Mouse (Mus musculus) megakaryocyte, embryonic 14.5 days (primary cell): ENCODE results near the gene Arid3b. TPM values are rescaled to one million over a fixed set of nuclear protein-coding genes. Genes with fewer than 3 reads are reported as not detected.

Experiments used
- H3K27me3 ChIP-seq: replicated peaks from 2 replicates; pipeline ENCODE3; 2012; ENCODE audit warnings: inconsistent platforms
- H3K36me3 ChIP-seq: replicated peaks from 2 replicates; pipeline ENCODE3; 2012; ENCODE audit warnings: low read length, inconsistent platforms, mixed read lengths
- H3K4me1 ChIP-seq: 2 replicates; pipeline ENCODE4 v1.6.1; 2012; ENCODE audit warnings: inconsistent platforms
- H3K4me3 ChIP-seq: replicated peaks from 2 replicates; pipeline ENCODE3; 2012; ENCODE audit warnings: moderate library complexity, mild to moderate bottlenecking, inconsistent platforms
- H3K9me3 ChIP-seq: 2 replicates; pipeline ENCODE4 v1.6.1; 2012; ENCODE audit warnings: inconsistent platforms
- FLI1 ChIP-seq: IDR thresholded peaks from 2 replicates; pipeline ENCODE4 v1.6.1; 2012; ENCODE audit warnings: low read length, inconsistent platforms, mixed read lengths
- GATA1 ChIP-seq: IDR thresholded peaks from 3 replicates; pipeline ENCODE4 v1.6.1; 2012; ENCODE audit warnings: mixed read lengths, low read length, inconsistent platforms, borderline replicate concordance
- polyA plus RNA-seq: library from polyadenylated mRNA; stranded (reverse); fragments of >175 nt; gene quantifications from 2 replicates; pipeline ENCODE4 v1.2.3, GENCODE M21; 2012; ENCODE audit warnings: low replicate concordance; ENCODE audit not compliant: insufficient read depth

Arid3b gene
- polyA plus RNA-seq, 1 experiment: 33.5 TPM

DNA sequence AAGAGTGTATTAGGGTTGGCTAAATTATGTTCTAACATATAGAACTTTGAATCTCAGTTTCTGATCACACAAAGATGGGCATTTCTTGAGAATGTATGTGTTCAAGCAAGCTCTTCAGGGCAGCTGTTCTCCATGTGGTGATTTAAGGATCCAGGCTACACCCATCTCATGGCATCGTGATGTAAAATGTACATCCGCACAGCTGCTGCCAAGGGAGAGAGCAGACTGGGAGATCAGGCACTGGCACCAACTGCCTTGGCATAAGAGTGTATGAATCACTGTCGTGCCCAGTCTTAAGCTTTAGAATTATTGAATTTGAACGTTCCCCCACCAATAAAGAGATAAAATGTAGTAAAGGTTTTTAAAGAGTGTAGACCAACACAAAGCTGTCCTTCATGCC is 30.6 kb upstream of the Arid3b start:
- Histone ChIP-seq H3K9me3 (no peaks in the 10 kb centered on the region), H3K36me3 (no peaks in the 10 kb centered on the region), H3K4me3 (no peak overlapping the region), H3K27me3 (peaks cover 8% of the 10 kb centered on the region), H3K4me1 (peaks cover 22% of the 10 kb centered on the region)
- TF ChIP-seq GATA1: no peak
- TF ChIP-seq FLI1: no peak

DNA sequence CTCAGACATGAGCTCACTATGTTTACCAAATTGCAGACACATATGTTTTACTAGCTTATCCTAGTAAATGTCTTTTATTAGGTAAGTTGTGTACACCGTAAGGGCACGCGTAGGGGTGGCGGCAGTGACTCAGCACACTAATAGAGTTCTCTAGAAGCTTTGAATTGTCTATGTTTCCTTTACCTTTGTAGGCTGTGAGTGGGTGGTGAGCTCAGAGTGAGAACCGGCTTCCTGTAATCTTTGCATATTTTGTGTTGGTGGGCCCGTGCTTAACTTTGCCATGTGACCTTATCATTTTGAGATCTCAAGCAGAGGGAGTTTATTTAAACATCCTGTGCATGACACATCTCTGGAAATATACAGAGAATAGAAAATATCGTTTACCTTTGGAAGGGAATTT is 29.9 kb upstream of the Arid3b start:
- no peak overlapping the region for H3K4me3 ChIP-seq
- H3K27me3 ChIP-seq: peaks cover 8% of the 10 kb centered on the region
- TF ChIP-seq FLI1: no peak
- no peak for TF ChIP-seq GATA1
- peaks cover 30% of the 10 kb centered on the region for H3K4me1 ChIP-seq
- H3K36me3 ChIP-seq: no peaks in the 10 kb centered on the region
- no peaks in the 10 kb centered on the region for H3K9me3 ChIP-seq

DNA sequence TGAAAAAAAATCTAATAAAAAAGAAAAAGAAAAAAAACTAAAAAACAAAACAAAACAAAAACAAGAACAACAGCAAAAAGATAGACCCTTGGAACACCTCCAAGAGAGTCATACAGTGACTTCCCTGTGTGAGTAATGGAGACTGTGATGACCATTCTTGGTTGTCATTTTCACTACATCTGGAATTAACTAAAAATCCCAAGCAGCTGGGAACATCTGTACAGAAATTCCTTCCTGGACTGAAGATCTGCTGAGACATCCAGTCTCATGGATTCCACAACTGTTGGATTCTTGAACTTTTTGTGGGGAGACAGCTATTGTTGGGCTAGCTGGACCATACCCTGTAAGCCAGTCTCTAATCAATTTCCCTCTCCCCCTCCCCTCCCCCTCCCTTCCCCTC is 27.7 kb upstream of the Arid3b start:
- no peak for TF ChIP-seq FLI1
- TF ChIP-seq GATA1: no peak
- no peaks in the 10 kb centered on the region for H3K36me3 ChIP-seq
- peaks cover 22% of the 10 kb centered on the region for H3K4me1 ChIP-seq
- peaks cover 3% of the 10 kb centered on the region for H3K27me3 ChIP-seq
- H3K4me3 ChIP-seq: no peak overlapping the region
- no peaks in the 10 kb centered on the region for H3K9me3 ChIP-seq

DNA sequence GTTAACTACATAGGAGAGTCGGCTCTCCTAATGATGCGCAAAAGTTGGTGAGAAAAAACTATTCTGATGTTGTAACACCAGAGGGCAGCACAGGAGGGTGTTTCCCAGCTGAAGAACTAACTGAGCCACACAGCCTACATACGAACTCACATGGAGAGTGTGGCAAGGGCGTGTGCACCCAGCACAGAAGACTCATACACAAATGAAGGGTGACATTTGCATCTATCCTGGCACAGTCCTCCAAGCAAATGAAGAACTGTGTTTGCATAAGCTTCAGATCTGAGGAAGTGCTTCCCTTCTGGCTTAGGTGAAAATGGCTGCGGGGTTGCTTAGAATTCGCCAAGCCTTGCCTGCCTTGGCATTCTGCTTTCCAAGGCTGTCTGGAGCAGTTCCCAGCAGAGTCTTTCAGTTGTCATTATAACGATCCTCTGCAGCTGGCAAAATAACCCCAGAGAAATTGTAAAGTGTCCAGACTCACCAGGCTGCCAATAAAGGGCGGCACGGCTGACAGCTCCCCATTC is 25.4 kb upstream of the Arid3b start:
- H3K27me3 ChIP-seq: no peaks in the 10 kb centered on the region
- TF ChIP-seq GATA1 (no peak), FLI1 (no peak)
- no peaks in the 10 kb centered on the region for H3K9me3 ChIP-seq
- peaks cover 21% of the 10 kb centered on the region for H3K4me1 ChIP-seq
- H3K36me3 ChIP-seq: no peaks in the 10 kb centered on the region
- H3K4me3 ChIP-seq: peak overlapping the region; percentile 71

DNA sequence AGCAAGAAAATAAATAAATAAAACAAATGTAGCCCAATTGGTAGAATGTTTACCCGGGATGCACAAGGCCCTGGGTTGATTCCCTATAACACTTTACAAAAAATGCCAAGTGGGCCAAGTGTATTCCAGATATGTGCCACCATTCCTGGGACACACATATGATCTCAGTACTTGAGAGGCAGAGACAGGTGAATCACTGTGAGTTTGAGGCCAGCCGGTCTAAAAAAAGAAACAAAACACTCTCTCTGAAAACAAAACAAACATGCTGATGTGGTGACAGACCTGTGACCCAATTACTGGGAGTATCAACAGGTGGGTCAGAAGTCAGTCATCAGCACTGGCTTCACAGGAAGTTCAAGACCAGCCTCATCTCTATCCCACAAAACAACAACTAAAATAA is 19.9 kb upstream of the Arid3b start:
- H3K4me1 ChIP-seq: peaks cover 28% of the 10 kb centered on the region
- no peaks in the 10 kb centered on the region for H3K36me3 ChIP-seq
- no peak overlapping the region for H3K4me3 ChIP-seq
- no peaks in the 10 kb centered on the region for H3K9me3 ChIP-seq
- H3K27me3 ChIP-seq: no peaks in the 10 kb centered on the region
- TF ChIP-seq FLI1 (no peak), GATA1 (no peak)

DNA sequence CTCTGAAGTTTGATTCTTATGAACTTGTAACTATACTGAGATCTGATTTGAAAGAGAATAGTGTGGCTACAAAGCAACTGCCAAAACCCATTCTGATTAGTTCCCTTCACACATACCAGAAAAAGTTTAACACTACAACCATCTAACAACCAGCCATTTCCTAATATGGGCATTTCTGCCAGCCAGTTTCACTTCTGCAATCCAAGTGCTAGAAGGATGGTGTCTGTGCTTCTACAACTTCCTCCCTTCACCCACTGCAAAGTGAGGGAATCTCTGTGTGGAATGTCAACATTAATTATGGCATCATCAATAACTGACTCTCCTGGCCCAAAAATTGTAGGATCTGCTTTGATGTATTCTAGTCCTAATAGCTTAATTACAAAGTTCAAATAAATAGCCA is 17.7 kb upstream of the Arid3b start:
- Histone ChIP-seq H3K9me3 (no peaks in the 10 kb centered on the region), H3K4me1 (peaks cover 44% of the 10 kb centered on the region), H3K36me3 (no peaks in the 10 kb centered on the region), H3K4me3 (no peak overlapping the region), H3K27me3 (no peaks in the 10 kb centered on the region)
- TF ChIP-seq GATA1 (no peak), FLI1 (no peak)

DNA sequence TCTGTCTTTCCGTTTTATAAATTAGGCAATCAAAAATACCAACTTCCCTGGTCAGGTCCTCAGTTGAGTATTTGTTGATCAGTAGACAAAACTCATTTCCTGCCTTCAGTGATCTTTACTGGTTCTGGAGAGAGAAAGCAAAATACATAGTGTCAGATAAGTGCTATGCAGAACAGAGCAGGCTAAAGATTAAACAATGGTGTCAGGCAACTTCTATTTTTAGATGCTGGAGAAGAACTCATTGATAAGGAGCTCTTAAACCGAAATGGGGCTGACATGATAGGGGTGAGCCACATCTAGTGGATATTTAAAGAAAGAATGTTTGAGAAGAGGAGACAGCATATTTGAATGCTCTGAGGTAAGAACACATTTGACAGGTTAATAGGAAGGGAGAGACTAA is 2.4 kb upstream of the Arid3b start:
- TF ChIP-seq FLI1 (no peak), GATA1 (no peak)
- Histone ChIP-seq H3K4me1 (peaks cover 46% of the 10 kb centered on the region), H3K9me3 (peaks cover 10% of the 10 kb centered on the region), H3K4me3 (no peak overlapping the region), H3K27me3 (no peaks in the 10 kb centered on the region), H3K36me3 (peaks cover 8% of the 10 kb centered on the region)

DNA sequence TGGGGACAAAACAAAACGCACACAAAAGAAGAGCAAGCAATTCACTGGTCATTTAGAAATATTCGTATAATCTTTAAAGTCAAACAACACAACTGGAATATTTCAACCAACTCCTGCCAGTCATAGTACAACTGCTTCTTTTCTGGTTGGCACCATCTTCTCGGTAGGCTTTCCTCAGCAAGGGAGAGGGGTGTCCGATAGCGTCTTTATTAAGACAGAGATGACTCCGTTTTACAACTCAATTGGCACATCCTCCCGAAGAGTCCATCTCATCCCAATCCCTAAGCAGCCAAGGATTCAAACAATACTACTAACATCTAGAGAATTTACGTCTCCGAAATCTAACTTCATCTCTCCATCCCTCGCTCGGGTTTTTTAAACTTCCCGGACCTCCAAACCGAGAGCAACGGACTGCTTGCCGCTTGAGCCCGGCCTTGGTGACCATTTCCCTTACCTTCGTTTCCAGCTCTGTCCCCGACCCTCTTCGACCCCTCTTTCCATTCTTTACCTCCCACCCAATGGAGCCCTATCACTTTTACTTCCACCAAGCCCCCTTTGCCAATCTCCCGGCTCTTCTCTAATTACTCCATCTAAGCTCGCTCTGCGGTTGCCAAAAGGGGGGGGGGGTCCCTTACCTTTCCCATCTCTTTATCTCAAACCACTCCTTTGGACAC is 615 bp downstream of the Arid3b start:
- H3K9me3 ChIP-seq: no peaks in the 10 kb centered on the region
- H3K27me3 ChIP-seq: no peaks in the 10 kb centered on the region
- peaks cover 68% of the 10 kb centered on the region for H3K4me1 ChIP-seq
- peak overlapping the region; percentile 91 for H3K4me3 ChIP-seq
- no peak for TF ChIP-seq GATA1
- TF ChIP-seq FLI1: no peak
- H3K36me3 ChIP-seq: peaks cover 38% of the 10 kb centered on the region

DNA sequence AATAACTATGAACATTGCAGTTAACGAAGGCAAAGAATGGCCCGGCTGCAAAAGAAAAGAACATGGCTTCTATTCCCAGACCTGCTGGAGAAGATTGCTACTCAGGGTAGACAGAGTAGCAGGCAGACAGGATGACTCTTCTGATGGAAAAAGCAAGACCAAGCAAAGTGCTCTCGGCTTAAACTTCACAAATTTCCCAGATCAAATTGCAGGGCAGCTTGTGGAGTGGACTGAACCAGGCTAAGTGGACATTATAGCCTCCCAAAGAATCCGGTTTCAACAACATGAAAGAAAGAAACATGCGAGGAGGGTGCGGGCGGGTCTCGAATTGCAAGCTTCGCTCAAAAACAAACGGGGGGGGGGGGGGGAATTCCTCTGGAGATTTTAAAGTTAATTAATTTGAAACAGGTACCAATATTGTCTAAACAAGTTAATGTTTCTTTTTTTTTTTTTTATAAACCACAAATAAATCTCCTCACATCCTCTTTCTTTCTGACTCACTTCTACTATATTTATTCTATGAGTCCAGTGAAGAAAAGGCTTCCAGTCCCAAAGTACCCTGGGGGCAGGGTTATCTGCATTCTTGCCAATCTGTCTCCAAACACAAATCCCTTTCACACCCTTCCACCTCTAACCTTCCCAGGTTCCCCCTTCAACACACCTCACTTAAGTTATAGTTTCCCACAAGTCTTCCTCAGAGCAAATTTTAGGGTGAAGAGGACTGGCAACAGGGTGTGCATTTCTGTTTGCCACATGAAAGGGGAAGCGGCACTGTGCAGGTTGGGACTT is 1.8 kb downstream of the Arid3b start:
- peak overlapping the region; percentile 91 for H3K4me3 ChIP-seq
- H3K36me3 ChIP-seq: peaks cover 50% of the 10 kb centered on the region
- TF ChIP-seq GATA1 (no peak), FLI1 (no peak)
- H3K27me3 ChIP-seq: no peaks in the 10 kb centered on the region
- H3K9me3 ChIP-seq: no peaks in the 10 kb centered on the region
- peaks cover 79% of the 10 kb centered on the region for H3K4me1 ChIP-seq

DNA sequence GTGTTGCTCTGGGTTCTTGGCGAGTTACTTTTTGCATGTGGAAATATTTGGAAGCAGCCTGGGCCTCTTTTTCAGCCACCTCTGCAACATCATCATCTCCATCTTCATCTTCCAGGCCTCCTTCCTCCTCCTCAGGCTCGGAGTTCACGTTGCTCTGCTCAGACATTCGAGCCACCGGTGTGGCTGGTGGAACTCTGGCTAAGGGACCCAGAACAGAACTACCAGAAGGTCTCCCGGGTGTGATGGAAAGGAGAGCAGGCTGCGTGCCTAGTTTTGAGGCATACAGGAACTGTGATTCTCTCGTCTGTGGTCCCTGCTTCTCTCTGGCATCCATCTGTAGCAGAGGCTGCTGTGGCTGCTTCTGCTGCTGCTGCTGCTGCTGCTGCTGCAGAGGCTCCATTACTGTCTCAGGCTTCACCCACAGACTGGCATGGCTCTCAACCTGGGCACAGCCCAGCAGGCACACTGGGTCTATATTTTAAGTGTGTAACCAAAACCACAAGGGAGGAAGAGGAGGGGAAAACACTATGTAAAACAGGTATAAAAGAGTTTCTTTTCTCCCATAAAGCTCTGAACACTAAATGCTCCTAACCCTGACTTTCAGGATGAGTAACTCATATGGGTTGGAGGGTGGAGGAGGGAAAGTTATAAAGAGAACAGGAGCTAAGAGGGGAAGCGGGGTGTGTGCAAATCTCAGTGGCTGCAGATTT is 2.7 kb downstream of the Arid3b start:
- no peaks in the 10 kb centered on the region for H3K9me3 ChIP-seq
- TF ChIP-seq GATA1 (no peak), FLI1 (no peak)
- H3K36me3 ChIP-seq: peaks cover 59% of the 10 kb centered on the region
- H3K27me3 ChIP-seq: no peaks in the 10 kb centered on the region
- H3K4me3 ChIP-seq: peak overlapping the region; percentile 74
- peaks cover 81% of the 10 kb centered on the region for H3K4me1 ChIP-seq
